ENCODE assay signal across 10 mouse cellular contexts in the genomic region with DNA sequence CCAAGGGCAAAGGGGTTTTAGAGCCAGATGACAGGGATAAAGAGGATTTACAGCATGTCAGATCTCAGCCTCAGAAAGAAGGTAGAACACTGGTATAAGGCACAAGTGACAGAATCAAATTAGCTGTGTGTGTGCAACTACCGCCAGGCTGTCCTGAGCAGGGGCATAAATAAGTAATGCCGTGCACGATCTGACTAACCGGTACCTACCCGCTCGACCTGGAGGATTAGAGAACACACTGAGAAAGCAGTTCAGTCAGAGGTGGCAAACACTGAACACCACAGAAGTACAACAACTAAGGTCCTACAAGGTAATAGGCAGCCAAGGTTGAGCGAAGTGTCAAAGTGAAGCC. TPM values are rescaled to one million over a fixed set of nuclear protein-coding genes. Genes with fewer than 3 reads are reported as not detected.
DNase-seq lines count a peak whose midpoint lies in the region; ATAC-seq and TF ChIP-seq lines count a peak whose summit lies in the region.
"Had no signal": no experiment of that assay in that cellular context is flagged by ENCODE, and none has a peak within 500 bp of the region (broad histone marks: within the 10 kb centered on the region; RNA-seq: fewer than 3 reads in every experiment).

No protein-coding gene starts in this region.

- no peaks in the 10 kb centered on the region for H3K9me3 ChIP-seq in embryonic facial prominence, embryonic 14.5 days (ENCODE audit: control insufficient read depth, low read length)
- no peaks in the 10 kb centered on the region for H3K9me3 ChIP-seq in intestine, embryonic 16.5 days (ENCODE audit: control insufficient read depth, low read length)
- H3K9me3 ChIP-seq: G1E had no signal

- peak overlapping the region; percentile 57 for H3K4me2 ChIP-seq in embryonic facial prominence, embryonic 14.5 days (ENCODE audit: low read depth, low read length)
- H3K4me2 ChIP-seq in intestine, embryonic 16.5 days (ENCODE audit: low read depth, low read length) = peak overlapping the region; percentile 57

- WGBS in kidney, adult 2 months = 27% methylated on average over 7 of the region's 7 CpGs
- WGBS in embryonic facial prominence, embryonic 14.5 days = 42% methylated on average over 7 of the region's 7 CpGs
- WGBS in intestine, embryonic 16.5 days = 37% methylated on average over 7 of the region's 7 CpGs

- ATAC-seq in embryonic facial prominence, embryonic 14.5 days (ENCODE audit: low read depth) = no peak; the same call in none of the 2 replicates
- ATAC-seq in intestine, embryonic 16.5 days = peak; percentile 57; the same call in 1 of the 2 replicates
- ATAC-seq in monocyte, adult 5-6 weeks (replicated peaks; ENCODE audit: insufficient number of reproducible peaks, low FRiP score, low TSS enrichment, poor library complexity, severe bottlenecking) = 0 out of 2 replicates have a peak, but pooled peaks have one; percentile 22

- DNase-seq in kidney, adult 2 months = no peak
- DNase-seq in kidney, postnatal 10 days = no peak
- DNase-seq in embryonic facial prominence, embryonic 14.5 days (ENCODE audit: low spot score) = no peak
- DNase-seq in c-Kit-positive CD71-positive TER-119-positive erythroid progenitor cells, embryonic 14.5 days (ENCODE audit: low spot score) = no peak
- DNase-seq in ovary, adult 18-20 months (ENCODE audit: low spot score) = no peak
- no peak for DNase-seq in yolk sac, embryonic 10.5 days (ENCODE audit: low spot score)
- DNase-seq: cerebellum, adult 11 months had no signal

- peak overlapping the region; percentile 38 for H3K4me3 ChIP-seq in kidney, adult 2 months (ENCODE audit: insufficient read depth, low read depth, low read length)
- H3K4me3 ChIP-seq in embryonic facial prominence, embryonic 14.5 days (ENCODE audit: low read depth, low read length) = peak overlapping the region; percentile 24
- peak overlapping the region; percentile 40 for H3K4me3 ChIP-seq in intestine, embryonic 16.5 days (ENCODE audit: low read length)

- TF ChIP-seq POLR2A in kidney, adult 2 months (IDR thresholded peaks at IDR 0.05; ENCODE audit: low read depth, low read length) = no peak

- H3K27me3 ChIP-seq in kidney, adult 2 months (replicated peaks; ENCODE audit: control insufficient read depth, insufficient read depth, low read length) = no peaks in the 10 kb centered on the region
- H3K27me3 ChIP-seq in embryonic facial prominence, embryonic 14.5 days (replicated peaks; ENCODE audit: control insufficient read depth, insufficient read depth, low read length) = no peaks in the 10 kb centered on the region
- H3K27me3 ChIP-seq in intestine, embryonic 16.5 days (replicated peaks; ENCODE audit: control insufficient read depth, insufficient read depth, low read length) = no peaks in the 10 kb centered on the region

- H3K27ac ChIP-seq in kidney, adult 2 months (ENCODE audit: insufficient read depth, low read depth, low read length) = peak overlapping the region; percentile 95
- 0 out of 2 replicates have a peak overlapping the region, but pooled peaks have one; percentile 8 for H3K27ac ChIP-seq in embryonic facial prominence, embryonic 14.5 days (replicated peaks; ENCODE audit: low read depth, low read length)
- H3K27ac ChIP-seq in intestine, embryonic 16.5 days (ENCODE audit: low read length) = no peak overlapping the region

- H3K4me1 ChIP-seq in kidney, adult 2 months (ENCODE audit: control insufficient read depth, insufficient read depth, low read length) = peaks cover 29% of the 10 kb centered on the region
- H3K4me1 ChIP-seq in embryonic facial prominence, embryonic 14.5 days (ENCODE audit: control insufficient read depth, insufficient read depth, low read length) = peaks cover 7% of the 10 kb centered on the region
- H3K4me1 ChIP-seq in intestine, embryonic 16.5 days (ENCODE audit: control insufficient read depth, insufficient read depth, low read length) = 0 out of 2 replicates have a peak, but pooled peaks cover 6% of the 10 kb centered on the region

- H3K36me3 ChIP-seq in kidney, adult 2 months (ENCODE audit: control insufficient read depth, insufficient read depth, low read length) = no peaks in the 10 kb centered on the region
- H3K36me3 ChIP-seq in embryonic facial prominence, embryonic 14.5 days (ENCODE audit: control insufficient read depth, insufficient read depth, low read length) = peaks cover 4% of the 10 kb centered on the region; the same call in 1 of the 2 replicates
- 0 out of 2 replicates have a peak, but pooled peaks cover 2% of the 10 kb centered on the region for H3K36me3 ChIP-seq in intestine, embryonic 16.5 days (ENCODE audit: control insufficient read depth, insufficient read depth, low read length)

- H3K9ac ChIP-seq in embryonic facial prominence, embryonic 14.5 days (ENCODE audit: low read depth, low read length) = peak overlapping the region; percentile 15; the same call in 1 of the 2 replicates
- peak overlapping the region; percentile 43; the same call in 1 of the 2 replicates for H3K9ac ChIP-seq in intestine, embryonic 16.5 days (ENCODE audit: low read depth, low read length)

- no peak for TF ChIP-seq CTCF in kidney, adult 2 months (conservative IDR thresholded peaks at IDR 0.05; ENCODE audit: insufficient read depth, insufficient read length, low read depth, low read length)

RNA-seq across cellular contexts. Expression of a gene that starts 15.8 kb away (rescaled TPM):
- 20.4 and 22.1 TPM in 2 replicates for polyA plus RNA-seq in kidney, adult 2 months (2012; rRNA removed)
- polyA plus RNA-seq in embryonic facial prominence, embryonic 14.5 days (2014; fragmentation: Nextera tagmentation; extraction: Ambion mirVana) = 12.5 and 12.7 TPM in 2 replicates
- 5.6 and 7.0 TPM in 2 replicates for polyA plus RNA-seq in intestine, embryonic 16.5 days (2015; fragmentation: Nextera tagmentation; extraction: Ambion mirVana)
- 1.1 to 3.0 TPM (median 2.9 TPM) in 3 replicates for total RNA-seq in monocyte, adult 5-6 weeks (2017)
